Comparison of ENCODE assay signal across 8 mouse cellular contexts in genomic region chr9:88547851-88548613, GRCm38 (mm10). TPM values are rescaled to one million over a fixed set of nuclear protein-coding genes. Genes with fewer than 3 reads are reported as not detected.
DNase-seq lines count a peak whose midpoint lies in the region; ATAC-seq and TF ChIP-seq lines count a peak whose summit lies in the region.

Gene Zfp949 (plus strand): TSS chr9:88548020.

- H3K36me3 ChIP-seq in embryonic facial prominence, embryonic 14.5 days (ENCODE audit: control insufficient read depth, insufficient read depth, low read length) = peaks cover 9% of the 10 kb centered on the region; the same call in 1 of the 2 replicates
- H3K36me3 ChIP-seq in heart, adult 2 months (ENCODE audit: control insufficient read depth, insufficient read depth, low read length) = peaks cover 4% of the 10 kb centered on the region
- H3K36me3 ChIP-seq in kidney, adult 2 months (ENCODE audit: control insufficient read depth, insufficient read depth, low read length) = no peaks in the 10 kb centered on the region; the same call in 1 of the 2 replicates
- H3K36me3 ChIP-seq in limb, embryonic 11.5 days (ENCODE audit: control insufficient read depth, insufficient read depth, low read length) = no peaks in the 10 kb centered on the region
- peaks cover 9% of the 10 kb centered on the region for H3K36me3 ChIP-seq in midbrain, embryonic 13.5 days

- H3K27ac ChIP-seq in bone marrow, adult 2 months (ENCODE audit: control insufficient read depth, insufficient read depth, low read depth, low read length, poor library complexity) = peak within 1 kb of the TSS; percentile 67
- peak within 1 kb of the TSS; percentile 86 for H3K27ac ChIP-seq in embryonic facial prominence, embryonic 14.5 days (replicated peaks; ENCODE audit: low read depth, low read length)
- H3K27ac ChIP-seq in heart, adult 2 months = peak within 1 kb of the TSS; percentile 92
- H3K27ac ChIP-seq in kidney, adult 2 months (ENCODE audit: insufficient read depth, low read depth, low read length) = peak within 1 kb of the TSS; percentile 54
- peak within 1 kb of the TSS; percentile 36; the same call in 1 of the 2 replicates for H3K27ac ChIP-seq in limb, embryonic 11.5 days (replicated peaks; ENCODE audit: low read depth, low read length)
- peak within 1 kb of the TSS; percentile 86 for H3K27ac ChIP-seq in midbrain, embryonic 13.5 days

- under 1% methylated on average over 30 of the region's 30 CpGs for whole genome bisulfite sequencing in bone marrow, adult 2 months
- WGBS in embryonic facial prominence, embryonic 14.5 days = under 1% methylated on average over 30 of the region's 30 CpGs
- WGBS in heart, adult 2 months = under 1% methylated on average over 30 of the region's 30 CpGs
- under 1% methylated on average over 30 of the region's 30 CpGs for WGBS in kidney, adult 2 months
- under 1% methylated on average over 30 of the region's 30 CpGs for WGBS in limb, embryonic 11.5 days
- WGBS in midbrain, embryonic 13.5 days = under 1% methylated on average over 30 of the region's 30 CpGs

- no peak for TF ChIP-seq EP300 in heart, adult 2 months (IDR thresholded peaks at IDR 0.05; ENCODE audit: insufficient read depth, low read depth, low read length)

- peak; percentile 27 for TF ChIP-seq POLR2A in bone marrow, adult 2 months (IDR thresholded peaks at IDR 0.05; ENCODE audit: borderline replicate concordance, control insufficient read depth, low read depth, low read length)
- peak; percentile 81 for TF ChIP-seq POLR2A in heart, adult 2 months (IDR thresholded peaks at IDR 0.05; ENCODE audit: insufficient read depth, low read depth, low read length)
- peak; percentile 50 for TF ChIP-seq POLR2A in kidney, adult 2 months (IDR thresholded peaks at IDR 0.05; ENCODE audit: low read depth, low read length)

- H3K9ac ChIP-seq in embryonic facial prominence, embryonic 14.5 days (ENCODE audit: low read depth, low read length) = peak within 1 kb of the TSS; percentile 75
- H3K9ac ChIP-seq in heart, adult 2 months (ENCODE audit: low read depth, low read length) = peak within 1 kb of the TSS; percentile 73
- peak within 1 kb of the TSS; percentile 66 for H3K9ac ChIP-seq in limb, embryonic 11.5 days (ENCODE audit: low read length)
- peak within 1 kb of the TSS; percentile 84 for H3K9ac ChIP-seq in midbrain, embryonic 13.5 days (replicated peaks)

- H3K27me3 ChIP-seq in embryonic facial prominence, embryonic 14.5 days (replicated peaks; ENCODE audit: control insufficient read depth, insufficient read depth, low read length) = no peaks in the 10 kb centered on the region
- no peaks in the 10 kb centered on the region for H3K27me3 ChIP-seq in heart, adult 2 months (ENCODE audit: control insufficient read depth, insufficient read depth, low read length)
- H3K27me3 ChIP-seq in kidney, adult 2 months (replicated peaks; ENCODE audit: control insufficient read depth, insufficient read depth, low read length) = no peaks in the 10 kb centered on the region
- H3K27me3 ChIP-seq in limb, embryonic 11.5 days (ENCODE audit: control insufficient read depth, insufficient read depth, low read length) = no peaks in the 10 kb centered on the region
- H3K27me3 ChIP-seq in midbrain, embryonic 13.5 days = no peaks in the 10 kb centered on the region

- H3K4me1 ChIP-seq in bone marrow, adult 2 months (ENCODE audit: control insufficient read depth, insufficient read depth, low read length) = no peaks in the 10 kb centered on the region; the same call in 1 of the 2 replicates
- H3K4me1 ChIP-seq in embryonic facial prominence, embryonic 14.5 days (ENCODE audit: control insufficient read depth, insufficient read depth, low read length) = peaks cover 15% of the 10 kb centered on the region
- H3K4me1 ChIP-seq in heart, adult 2 months (ENCODE audit: control insufficient read depth, insufficient read depth, low read length) = peaks cover 3% of the 10 kb centered on the region
- no peaks in the 10 kb centered on the region; the same call in 1 of the 2 replicates for H3K4me1 ChIP-seq in kidney, adult 2 months (ENCODE audit: control insufficient read depth, insufficient read depth, low read length)
- H3K4me1 ChIP-seq in limb, embryonic 11.5 days (ENCODE audit: control insufficient read depth, insufficient read depth, low read length) = 0 out of 2 replicates have a peak, but pooled peaks cover 6% of the 10 kb centered on the region
- H3K4me1 ChIP-seq in midbrain, embryonic 13.5 days (replicated peaks) = peaks cover 32% of the 10 kb centered on the region

- peak; percentile 92 for DNase-seq in A20 (ENCODE audit: low read depth, low spot score)
- DNase-seq in embryonic facial prominence, embryonic 14.5 days (ENCODE audit: low spot score) = peak; percentile 96
- peak; percentile 73 to 75 for DNase-seq in heart, adult 2 months
- DNase-seq in kidney, adult 2 months = peak; percentile 94
- peak; percentile 76 for DNase-seq in limb, embryonic 11.5 days (ENCODE audit: low spot score)
- peak; percentile 74 for DNase-seq in spleen, adult 12 weeks (ENCODE audit: low spot score)

- no peaks in the 10 kb centered on the region for H3K9me3 ChIP-seq in embryonic facial prominence, embryonic 14.5 days (ENCODE audit: control insufficient read depth, low read length)
- no peaks in the 10 kb centered on the region for H3K9me3 ChIP-seq in limb, embryonic 11.5 days (ENCODE audit: control insufficient read depth, low read length)
- no peaks in the 10 kb centered on the region for H3K9me3 ChIP-seq in midbrain, embryonic 13.5 days

- peak; percentile 96 for ATAC-seq in embryonic facial prominence, embryonic 14.5 days (ENCODE audit: low read depth)
- ATAC-seq in limb, embryonic 11.5 days (ENCODE audit: insufficient number of reproducible peaks, low FRiP score, low TSS enrichment, low read depth) = peak; percentile 90
- peak; percentile 93 for ATAC-seq in midbrain, embryonic 13.5 days

- peak within 1 kb of the TSS; percentile 85 for H3K4me3 ChIP-seq in bone marrow, adult 2 months (replicated peaks; ENCODE audit: control insufficient read depth, low read depth, low read length)
- peak within 1 kb of the TSS; percentile 76 for H3K4me3 ChIP-seq in embryonic facial prominence, embryonic 14.5 days (ENCODE audit: low read depth, low read length)
- H3K4me3 ChIP-seq in heart, adult 2 months = peak within 1 kb of the TSS; percentile 85
- H3K4me3 ChIP-seq in kidney, adult 2 months (ENCODE audit: insufficient read depth, low read depth, low read length) = peak within 1 kb of the TSS; percentile 83
- H3K4me3 ChIP-seq in limb, embryonic 11.5 days (ENCODE audit: low read depth, low read length) = peak within 1 kb of the TSS; percentile 77
- peak within 1 kb of the TSS; percentile 81 for H3K4me3 ChIP-seq in midbrain, embryonic 13.5 days (replicated peaks)

- H3K4me2 ChIP-seq in embryonic facial prominence, embryonic 14.5 days (ENCODE audit: low read depth, low read length) = peak within 1 kb of the TSS; percentile 63
- peak within 1 kb of the TSS; percentile 54 for H3K4me2 ChIP-seq in limb, embryonic 11.5 days (ENCODE audit: low read depth, severe bottlenecking)
- H3K4me2 ChIP-seq in midbrain, embryonic 13.5 days (replicated peaks) = peak within 1 kb of the TSS; percentile 69

- 0 out of 2 replicates have a peak, but pooled peaks cover 3% of the 10 kb centered on the region for H3K79me2 ChIP-seq in heart, adult 2 months (replicated peaks; ENCODE audit: control insufficient read depth, insufficient read depth, low read length)

- intact Hi-C loops in heart, adult 2 months (cut with DNase I) = loop anchor here (1.0 to 10.0 kb wide), 5 partner anchors 25 to 306 kb away; partner anchors contain the start of gene Snx14

- TF ChIP-seq CTCF in bone marrow, adult 2 months (IDR thresholded peaks at IDR 0.05; ENCODE audit: control insufficient read depth, insufficient read depth, low read length) = no peak
- TF ChIP-seq CTCF in heart, adult 2 months (IDR thresholded peaks at IDR 0.05) = no peak
- no peak for TF ChIP-seq CTCF in kidney, adult 2 months (conservative IDR thresholded peaks at IDR 0.05; ENCODE audit: insufficient read depth, insufficient read length, low read depth, low read length)

RNA-seq across cellular contexts. Expression of gene Zfp949, which starts in this region (rescaled TPM):
- 12.7 and 17.0 TPM in 2 replicates for polyA plus RNA-seq in bone marrow, adult 2 months (2011; ENCODE audit: insufficient read depth, insufficient read length, low replicate concordance, missing spikeins)
- polyA plus RNA-seq in embryonic facial prominence, embryonic 14.5 days (2014; fragmentation: Nextera tagmentation; extraction: Ambion mirVana) = 9.0 and 10.5 TPM in 2 replicates
- total RNA-seq in heart, adult 2 months (2021) = 1 to 10 TPM; 6.5 to 6.9 TPM
- 2.6 and 4.1 TPM in 2 replicates for polyA plus RNA-seq in heart, adult 2 months (2012; rRNA removed)
- 3.4 and 4.4 TPM in 2 replicates for polyA plus RNA-seq in kidney, adult 2 months (2012; rRNA removed)
- polyA plus RNA-seq in limb, embryonic 11.5 days (2014; fragmentation: Nextera tagmentation; extraction: Ambion mirVana) = 9.0 and 10.3 TPM in 2 replicates
- polyA plus RNA-seq in midbrain, embryonic 13.5 days (2015; fragmentation: Nextera tagmentation; extraction: Ambion mirVana) = 18.5 and 20.4 TPM in 2 replicates

Comparison
In these comparisons a context has a peak if more than half of its experiments do, and no peak if none do; other contexts are left out.
1. Peak in every context shown above with its lines: DNase-seq, ATAC-seq, H3K4me3 ChIP-seq and H3K27ac ChIP-seq.
2. H3K27ac ChIP-seq: peak in every context shown above with its lines; median percentile 92 in heart, adult 2 months; 86 in embryonic facial prominence, embryonic 14.5 days; 86 in midbrain, embryonic 13.5 days; 67 in bone marrow, adult 2 months; 54 in kidney, adult 2 months; 36 in limb, embryonic 11.5 days.
3. POLR2A ChIP-seq: peak in every context shown above with its lines; median percentile 81 in heart, adult 2 months; 50 in kidney, adult 2 months; 27 in bone marrow, adult 2 months.